Mouse (Mus musculus) lung, embryonic 14.5 days (tissue): ENCODE measurements around the gene Cdk6. TPM values are rescaled to one million over a fixed set of nuclear protein-coding genes. Genes with fewer than 3 reads are reported as not detected.
"Not testable (repeated sequence)": the region's sequence is repeated elsewhere in the genome, so short reads cannot be mapped to it uniquely, and the experiment has no call there.

Source experiments
- ATAC-seq: fragments of 200-750 bp; cut with Nextera tagmentation; 2 replicates; pipeline ENCODE4 v1.8.0; 2017; ENCODE audit warnings: mild to moderate bottlenecking, moderate TSS enrichment, moderate library complexity; ENCODE audit not compliant: insufficient read depth
- DNase-seq: peaks from one replicate; pipeline ENCODE4 v3.0.0-alpha.2; 2015
- H3K27ac ChIP-seq: fragments of 300-500 bp; sonication (generic); 2 replicates; pipeline ENCODE4 v1.5.1; 2014; ENCODE audit warnings: low read depth, mild to moderate bottlenecking, moderate library complexity
- H3K27me3 ChIP-seq: fragments of 300-500 bp; sonication (generic); 2 replicates; pipeline ENCODE4 v1.6.1; 2014; ENCODE audit warnings: low read length, control low read depth; ENCODE audit not compliant: insufficient read depth
- H3K36me3 ChIP-seq: fragments of 300-500 bp; sonication (generic); 2 replicates; pipeline ENCODE4 v1.6.1; 2014; ENCODE audit warnings: control low read depth; ENCODE audit not compliant: insufficient read depth
- H3K4me1 ChIP-seq: fragments of 300-500 bp; sonication (generic); 2 replicates; pipeline ENCODE4 v1.6.1; 2014; ENCODE audit warnings: antibody characterized with exemption, control low read depth; ENCODE audit not compliant: insufficient read depth
- H3K4me2 ChIP-seq: fragments of 300-500 bp; sonication (generic); 2 replicates; pipeline ENCODE4 v1.6.1; 2014; ENCODE audit warnings: mild to moderate bottlenecking
- H3K4me3 ChIP-seq: fragments of 300-500 bp; sonication (generic); 2 replicates; pipeline ENCODE4 v1.5.1; 2014; ENCODE audit warnings: low read depth, low read length
- H3K9ac ChIP-seq: fragments of 300-500 bp; sonication (generic); 2 replicates; pipeline ENCODE4 v1.6.1; 2014
- H3K9me3 ChIP-seq: fragments of 300-500 bp; sonication (generic); 2 replicates; pipeline ENCODE4 v1.6.1; 2016; ENCODE audit warnings: low read depth, low read length, control low read depth
- CTCF ChIP-seq: IDR thresholded peaks from 2 replicates; pipeline ENCODE4 v1.5.1; 2016; ENCODE audit warnings: antibody characterized with exemption, low read depth
- WGBS: fragments of 180-500 bp; shearing (Covaris S2); extraction: QIAGEN DNeasy Blood & Tissue Kit; methylation state at CpG from one replicate; pipeline ENCODE4 v1.1.7; 2014; 5-methylcytosine and 5-hydroxymethylcytosine counted together
- polyA plus RNA-seq: library from polyadenylated mRNA; unstranded; fragments of >200 nt; fragmentation: Nextera tagmentation; extraction: Ambion mirVana; gene quantifications from 2 replicates; pipeline ENCODE4 v1.2.1, GENCODE M21; 2014

The Cdk6 gene
- polyA plus RNA-seq, 1 experiment from 2014 or later: 57.8 TPM

GRCm38 (mm10) chr5:3309587-3309986 lies 31.7 kb upstream of the Cdk6 start:
- H3K4me1 ChIP-seq: no peaks in the 10 kb centered on the region
- no peak overlapping the region for H3K4me3 ChIP-seq
- no peaks in the 10 kb centered on the region for H3K27me3 ChIP-seq
- no peak overlapping the region for H3K4me2 ChIP-seq
- TF ChIP-seq CTCF: no peak
- H3K27ac ChIP-seq: no peak overlapping the region
- ATAC-seq: no peak
- WGBS: 64% methylated on average over 1 of the region's 1 CpGs
- H3K9ac ChIP-seq: no peak overlapping the region
- no peaks in the 10 kb centered on the region for H3K9me3 ChIP-seq
- DNase-seq: no peak
- H3K36me3 ChIP-seq: no peaks in the 10 kb centered on the region

GRCm38 (mm10) chr5:3311156-3311555 lies 30.1 kb upstream of the Cdk6 start:
- H3K9ac ChIP-seq, H3K4me3 ChIP-seq, H3K27ac ChIP-seq, H3K36me3 ChIP-seq, ATAC-seq, H3K4me2 ChIP-seq, H3K9me3 ChIP-seq, DNase-seq, H3K27me3 ChIP-seq, H3K4me1 ChIP-seq: not testable (repeated sequence)
- 78% methylated on average over 7 of the region's 7 CpGs for WGBS

- not testable (repeated sequence) for H3K27ac ChIP-seq, H3K4me1 ChIP-seq, H3K4me2 ChIP-seq, H3K4me3 ChIP-seq, DNase-seq, H3K27me3 ChIP-seq, H3K9me3 ChIP-seq, ATAC-seq, H3K36me3 ChIP-seq, H3K9ac ChIP-seq
- 75% methylated on average over 5 of the region's 5 CpGs for WGBS
Observed at GRCm38 (mm10) chr5:3317724-3318123, 23.6 kb upstream of the Cdk6 start.

- no peaks in the 10 kb centered on the region for H3K36me3 ChIP-seq
- H3K27ac ChIP-seq: no peak overlapping the region
- no peak overlapping the region for H3K4me2 ChIP-seq
- ATAC-seq: no peak
- no peak for TF ChIP-seq CTCF
- no peaks in the 10 kb centered on the region for H3K4me1 ChIP-seq
- WGBS: 15% methylated on average over 1 of the region's 1 CpGs
- no peak for DNase-seq
- H3K27me3 ChIP-seq: no peaks in the 10 kb centered on the region
- H3K4me3 ChIP-seq: no peak overlapping the region
- H3K9me3 ChIP-seq: no peaks in the 10 kb centered on the region
- H3K9ac ChIP-seq: no peak overlapping the region
Observed at GRCm38 (mm10) chr5:3320225-3320624, 21.1 kb upstream of the Cdk6 start.

- H3K36me3 ChIP-seq: no peaks in the 10 kb centered on the region
- 76% methylated on average over 6 of the region's 6 CpGs for WGBS
- no peak overlapping the region for H3K4me2 ChIP-seq
- H3K9me3 ChIP-seq: no peaks in the 10 kb centered on the region
- no peaks in the 10 kb centered on the region for H3K4me1 ChIP-seq
- no peak for TF ChIP-seq CTCF
- H3K9ac ChIP-seq: no peak overlapping the region
- no peaks in the 10 kb centered on the region for H3K27me3 ChIP-seq
- H3K4me3 ChIP-seq: no peak overlapping the region
- H3K27ac ChIP-seq: no peak overlapping the region
- ATAC-seq: no peak
- DNase-seq: no peak
Observed at GRCm38 (mm10) chr5:3322052-3322451, 19.2 kb upstream of the Cdk6 start.

GRCm38 (mm10) chr5:3324116-3324515 lies 17.2 kb upstream of the Cdk6 start:
- WGBS: 55% methylated on average over 4 of the region's 4 CpGs

GRCm38 (mm10) chr5:3329361-3329760 lies 11.9 kb upstream of the Cdk6 start:
- DNase-seq (no peak), ATAC-seq (no peak)
- no peak overlapping the region for H3K4me2 ChIP-seq
- no peak overlapping the region for H3K9ac ChIP-seq
- H3K27me3 ChIP-seq: no peaks in the 10 kb centered on the region
- no peak overlapping the region for H3K4me3 ChIP-seq
- TF ChIP-seq CTCF: no peak
- no peaks in the 10 kb centered on the region for H3K4me1 ChIP-seq
- H3K9me3 ChIP-seq: no peaks in the 10 kb centered on the region
- no peak overlapping the region for H3K27ac ChIP-seq
- 33% methylated on average over 1 of the region's 1 CpGs for WGBS
- H3K36me3 ChIP-seq: no peaks in the 10 kb centered on the region

More at GRCm38 (mm10) chr5:3324116-3324515, 17.2 kb upstream of the Cdk6 start:
- Histone ChIP-seq H3K9ac (no peak overlapping the region), H3K27me3 (no peaks in the 10 kb centered on the region), H3K4me3 (no peak overlapping the region), H3K4me2 (no peak overlapping the region), H3K27ac (no peak overlapping the region), H3K36me3 (no peaks in the 10 kb centered on the region), H3K9me3 (no peaks in the 10 kb centered on the region), H3K4me1 (no peaks in the 10 kb centered on the region)
- DNase-seq (no peak), ATAC-seq (no peak)
- no peak for TF ChIP-seq CTCF

GRCm38 (mm10) chr5:3330932-3331331 lies 10.4 kb upstream of the Cdk6 start:
- Histone ChIP-seq H3K4me2 (no peak overlapping the region), H3K9ac (no peak overlapping the region), H3K27ac (no peak overlapping the region), H3K4me1 (no peaks in the 10 kb centered on the region), H3K36me3 (no peaks in the 10 kb centered on the region), H3K27me3 (no peaks in the 10 kb centered on the region), H3K9me3 (no peaks in the 10 kb centered on the region), H3K4me3 (no peak overlapping the region)
- TF ChIP-seq CTCF: no peak
- 26% methylated on average over 3 of the region's 3 CpGs for WGBS
- peak; percentile 65; the same call in 1 of the 2 replicates for ATAC-seq
- DNase-seq: peak; percentile 8

- DNase-seq, H3K9ac ChIP-seq, H3K4me2 ChIP-seq, H3K4me3 ChIP-seq, H3K27me3 ChIP-seq, H3K9me3 ChIP-seq, H3K4me1 ChIP-seq, H3K27ac ChIP-seq, ATAC-seq, H3K36me3 ChIP-seq: not testable (repeated sequence)
- WGBS: 88% methylated on average over 4 of the region's 4 CpGs
Observed at GRCm38 (mm10) chr5:3333019-3333418, 8.3 kb upstream of the Cdk6 start.

- ATAC-seq, H3K36me3 ChIP-seq, H3K4me1 ChIP-seq, H3K27me3 ChIP-seq, H3K9me3 ChIP-seq: not testable (repeated sequence)
- Histone ChIP-seq H3K27ac (peak overlapping the region; percentile 94), H3K9ac (peak overlapping the region; percentile 75), H3K4me2 (peak overlapping the region; percentile 85), H3K4me3 (peak overlapping the region; percentile 73)
- DNase-seq: peak; percentile 52
- WGBS: under 1% methylated on average over 15 of the region's 15 CpGs
Observed at GRCm38 (mm10) chr5:3340340-3341058, 786 bp upstream of the Cdk6 start.
